Mouse (Mus musculus): ENCODE data around the gene Socs2.

DNA sequence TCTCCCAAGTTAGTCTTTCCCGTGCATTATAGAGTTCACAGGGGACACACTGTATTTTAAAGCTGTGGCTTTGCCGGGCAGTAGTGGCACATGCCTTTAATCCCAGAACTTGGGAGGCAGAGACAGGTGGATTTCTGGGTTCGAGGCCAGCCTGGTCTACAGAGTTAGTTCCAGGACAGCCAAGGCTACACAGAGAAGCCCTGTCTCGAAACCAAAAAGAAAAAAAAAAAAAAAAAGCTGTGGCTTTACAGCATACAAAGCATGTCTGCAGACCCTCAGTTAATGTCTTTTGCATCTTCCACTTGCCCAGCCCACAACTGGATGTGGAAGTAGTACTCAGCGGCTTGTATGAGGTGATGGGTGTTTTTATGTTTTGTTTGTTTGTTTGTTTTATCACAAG, 79.4 kb downstream of the Socs2 start:
- TF ChIP-seq POLR2A (IDR thresholded peaks at IDR 0.05; ENCODE audit: extremely low read depth, insufficient read depth, low read length) (no peak), CTCF (IDR thresholded peaks at IDR 0.05; ENCODE audit: low read depth, low read length) (no peak)
